Mouse (Mus musculus): ENCODE data around the gene Hist2h4. TPM values are rescaled to one million over a fixed set of nuclear protein-coding genes. Genes with fewer than 3 reads are reported as not detected.
"Not testable (repeated sequence)": the region's sequence is repeated elsewhere in the genome, so short reads cannot be mapped to it uniquely, and the experiment has no call there.

The Hist2h4 gene
- polyA plus RNA-seq, 1 experiment, result 101 TPM

DNA sequence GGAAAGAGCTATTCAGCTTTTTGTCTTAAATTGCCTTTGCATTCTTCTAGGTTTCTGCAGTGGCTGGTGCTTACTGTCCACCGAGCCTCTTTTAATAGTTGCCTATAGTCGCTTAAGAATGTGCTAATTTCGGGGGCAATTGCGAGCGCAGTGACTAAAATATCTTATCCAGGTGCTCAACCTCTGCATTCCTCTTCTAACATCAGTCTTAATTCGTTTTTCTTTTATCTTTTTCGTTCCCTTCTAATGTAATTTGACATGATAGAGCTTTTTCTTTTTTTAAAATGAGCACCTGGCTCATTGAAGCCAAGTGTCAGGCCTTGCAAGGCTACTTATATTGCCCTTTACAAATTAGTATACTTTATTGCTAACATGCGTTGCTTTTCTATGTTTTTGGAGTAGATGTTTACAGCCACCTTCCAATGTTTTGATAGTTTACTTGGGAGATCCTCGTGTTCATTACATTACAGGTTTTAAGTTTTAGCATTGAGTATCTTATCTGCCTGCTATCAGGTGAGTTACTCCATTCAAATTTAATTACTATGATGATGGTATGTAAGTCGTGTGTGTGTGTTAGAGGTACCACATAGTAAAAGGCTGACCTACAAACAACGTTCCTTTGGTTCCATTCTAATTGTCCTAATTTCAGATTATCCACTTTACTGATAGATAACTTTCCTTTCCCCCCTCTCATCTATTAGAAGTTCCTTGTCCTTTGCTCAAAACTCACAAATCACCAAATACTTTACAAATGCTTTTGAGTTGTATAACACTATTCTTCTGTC, 15.6 kb downstream of the Hist2h4 start:
- peak overlapping the region; percentile 52 for H3K27ac ChIP-seq (ENCODE audit: control insufficient read depth, insufficient read depth, low read length)
- TF ChIP-seq POLR2A (IDR thresholded peaks at IDR 0.05; ENCODE audit: control insufficient read depth, extremely low read depth, insufficient read depth, low read length, poor library complexity) (no peak), CTCF (IDR thresholded peaks at IDR 0.05; ENCODE audit: borderline replicate concordance, control insufficient read depth, extremely low read depth, insufficient read depth, low read length, poor library complexity) (no peak)
- H3K4me1 ChIP-seq (replicated peaks; ENCODE audit: control insufficient read depth, insufficient read depth, low read length), result peaks cover 20% of the 10 kb centered on the region
- 17% methylated on average over 11 of the region's 11 CpGs for WGBS
- H3K36me3 ChIP-seq (ENCODE audit: control insufficient read depth, insufficient read depth, low read length), result no peaks in the 10 kb centered on the region
- DNase-seq, result no peak
- peak overlapping the region; percentile 34 for H3K4me3 ChIP-seq (ENCODE audit: control insufficient read depth, insufficient read depth, low read length)
- no peaks in the 10 kb centered on the region for H3K27me3 ChIP-seq (ENCODE audit: control insufficient read depth, insufficient read depth, low read length)

DNA sequence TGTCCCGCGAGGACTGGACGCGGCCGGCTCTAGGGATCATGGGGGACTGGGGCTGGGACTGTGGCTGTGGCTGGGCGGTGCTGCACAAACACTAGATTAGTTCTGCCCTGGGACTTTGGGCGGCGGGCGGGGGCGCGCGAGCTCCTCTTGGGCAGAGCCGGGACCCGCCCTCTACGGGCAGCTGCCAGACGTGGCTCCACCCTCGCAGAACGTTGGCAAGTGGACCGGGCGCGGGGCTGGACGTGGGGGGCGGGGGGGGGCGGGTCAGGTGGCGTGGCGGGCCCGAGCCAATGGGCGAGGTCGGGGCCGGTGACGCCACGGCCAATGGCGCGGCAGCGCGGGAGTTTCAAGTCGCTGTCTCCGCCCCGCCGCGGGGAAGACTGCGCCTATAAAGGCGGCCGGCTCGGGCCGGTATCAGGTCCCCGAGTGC, 16.7 kb downstream of the Hist2h4 start, which contains the start of gene Hist2h3c1:
Gene Hist2h3c1 (plus strand): TSS at position 259 of the 430 bp plus-strand sequence.
- H3K4me1 ChIP-seq (replicated peaks; ENCODE audit: control insufficient read depth, insufficient read depth, low read length), result peaks cover 24% of the 10 kb centered on the region
- WGBS, result under 1% methylated on average over 16 of the region's 47 CpGs
- not testable (repeated sequence) for H3K27me3 ChIP-seq (ENCODE audit: control insufficient read depth, insufficient read depth, low read length); DNase-seq; H3K36me3 ChIP-seq (ENCODE audit: control insufficient read depth, insufficient read depth, low read length)
- H3K27ac ChIP-seq (ENCODE audit: control insufficient read depth, insufficient read depth, low read length), result peak within 1 kb of the TSS; percentile 94
- peak within 1 kb of the TSS; percentile 67 for H3K4me3 ChIP-seq (ENCODE audit: control insufficient read depth, insufficient read depth, low read length)

DNA sequence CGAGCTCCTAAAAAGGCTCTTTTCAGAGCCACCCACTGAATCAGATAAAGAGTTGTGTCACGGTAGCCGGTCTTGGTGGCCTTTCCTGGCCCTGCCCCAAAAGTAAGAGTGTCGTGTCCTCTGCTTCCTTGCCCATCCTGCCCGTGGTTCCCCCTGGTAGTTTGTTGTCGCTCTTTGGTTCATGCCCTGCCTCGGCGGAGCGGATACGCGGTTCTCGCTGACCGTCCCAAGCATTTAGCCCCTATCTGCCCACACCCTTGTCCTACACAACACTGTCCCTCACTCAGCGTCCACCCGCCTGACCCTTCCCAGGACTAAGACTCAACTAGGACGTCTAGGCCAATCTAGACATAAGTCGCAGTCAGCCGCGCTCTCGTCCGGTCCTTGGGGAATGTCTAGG, 17.1 kb downstream of the Hist2h4 start:
- 0% methylated on average over 10 of the region's 21 CpGs for WGBS

DNA sequence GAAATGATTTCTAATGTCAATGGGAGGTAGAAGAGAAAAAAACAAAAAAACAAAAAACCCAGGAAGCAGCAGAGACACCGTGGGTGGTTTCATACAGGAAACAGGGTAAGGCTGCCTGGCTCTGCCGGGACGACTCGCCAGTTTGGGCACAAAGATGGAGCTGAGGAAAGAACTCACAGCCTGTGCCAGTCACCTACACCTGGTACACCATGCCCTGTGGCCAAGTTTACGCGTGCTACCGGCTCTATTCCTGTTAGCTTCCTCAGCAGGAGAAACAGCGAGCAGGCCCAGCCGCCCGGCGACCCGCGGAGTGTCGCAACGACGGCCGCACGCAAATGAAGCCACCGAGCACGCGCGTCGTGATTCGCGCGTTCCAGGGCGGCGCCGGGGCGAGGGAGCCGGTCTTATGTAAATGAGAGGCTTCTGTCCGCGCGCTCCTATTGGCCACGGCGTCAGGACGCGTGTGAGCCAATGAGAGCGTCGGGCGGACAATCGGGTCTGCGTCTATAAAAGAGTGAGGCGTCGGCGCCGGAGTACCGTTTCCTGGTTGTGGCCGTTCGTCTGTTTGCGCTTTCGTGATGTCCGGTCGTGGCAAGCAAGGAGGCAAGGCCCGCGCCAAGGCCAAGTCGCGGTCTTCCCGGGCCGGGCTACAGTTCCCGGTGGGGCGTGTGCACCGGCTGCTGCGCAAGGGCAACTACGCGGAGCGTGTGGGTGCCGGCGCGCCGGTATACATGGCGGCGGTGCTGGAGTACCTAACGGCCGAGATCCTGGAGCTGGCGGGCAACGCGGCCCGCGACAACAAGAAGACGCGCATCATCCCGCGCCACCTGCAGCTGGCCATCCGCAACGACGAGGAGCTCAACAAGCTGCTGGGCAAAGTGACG, 17.9 kb downstream of the Hist2h4 start, which contains the start of gene Hist2h2aa1:
Gene Hist2h2aa1 (plus strand): TSS at position 495 of the 884 bp plus-strand sequence.
- peak; percentile 84 for DNase-seq
- H3K27me3 ChIP-seq (ENCODE audit: control insufficient read depth, insufficient read depth, low read length), result not testable (repeated sequence)
- WGBS, result 0% methylated on average over 32 of the region's 88 CpGs

More for the DNA sequence above, 17.1 kb downstream of the Hist2h4 start:
- H3K27me3 ChIP-seq (ENCODE audit: control insufficient read depth, insufficient read depth, low read length); DNase-seq; H3K36me3 ChIP-seq (ENCODE audit: control insufficient read depth, insufficient read depth, low read length): not testable (repeated sequence)
- Histone ChIP-seq H3K27ac (ENCODE audit: control insufficient read depth, insufficient read depth, low read length) (peak overlapping the region; percentile 94), H3K4me1 (replicated peaks; ENCODE audit: control insufficient read depth, insufficient read depth, low read length) (peaks cover 23% of the 10 kb centered on the region), H3K4me3 (ENCODE audit: control insufficient read depth, insufficient read depth, low read length) (peak overlapping the region; percentile 67)

DNA sequence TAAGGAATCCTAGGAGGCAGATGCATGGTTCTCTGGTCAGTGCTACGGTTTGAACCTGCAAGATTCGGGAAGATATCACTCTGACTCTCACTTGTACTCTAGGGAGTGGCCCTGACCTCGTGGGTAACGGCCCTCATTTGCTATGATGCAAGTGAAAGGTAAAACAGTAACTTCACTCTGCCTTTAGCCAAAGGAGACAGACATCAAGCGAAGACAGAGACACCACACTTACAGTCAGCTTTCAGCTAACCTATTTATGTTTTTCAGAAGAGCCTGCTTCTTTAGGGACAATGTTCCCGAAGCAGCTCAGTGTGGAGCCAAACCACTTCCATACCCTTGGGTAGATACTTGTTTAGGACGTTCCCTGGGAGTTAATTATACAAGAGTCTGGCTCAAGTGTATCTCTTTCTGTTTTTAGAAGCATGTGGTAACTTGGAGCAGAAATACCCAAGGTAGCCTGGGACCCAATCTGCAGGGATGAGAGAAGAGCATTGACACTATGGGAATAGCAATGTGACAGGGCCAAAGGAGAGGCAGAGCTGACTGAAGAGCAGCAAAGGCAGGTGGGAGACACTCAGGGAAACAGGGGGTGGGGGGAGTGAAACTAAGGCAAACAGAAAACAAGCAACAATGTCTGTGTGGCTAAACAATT, 19.1 kb downstream of the Hist2h4 start:
- WGBS, result 80% methylated on average over 7 of the region's 7 CpGs
- H3K36me3 ChIP-seq (ENCODE audit: control insufficient read depth, insufficient read depth, low read length), result no peaks in the 10 kb centered on the region
- TF ChIP-seq CTCF (IDR thresholded peaks at IDR 0.05; ENCODE audit: borderline replicate concordance, control insufficient read depth, extremely low read depth, insufficient read depth, low read length, poor library complexity) (no peak), POLR2A (IDR thresholded peaks at IDR 0.05; ENCODE audit: control insufficient read depth, extremely low read depth, insufficient read depth, low read length, poor library complexity) (no peak)
- peak overlapping the region; percentile 97 for H3K27ac ChIP-seq (ENCODE audit: control insufficient read depth, insufficient read depth, low read length)
- no peaks in the 10 kb centered on the region for H3K27me3 ChIP-seq (ENCODE audit: control insufficient read depth, insufficient read depth, low read length)
- no peak for DNase-seq
- H3K4me1 ChIP-seq (replicated peaks; ENCODE audit: control insufficient read depth, insufficient read depth, low read length), result peaks cover 16% of the 10 kb centered on the region
- H3K4me3 ChIP-seq (ENCODE audit: control insufficient read depth, insufficient read depth, low read length), result peak overlapping the region; percentile 5; the same call in 1 of the 2 replicates

More for the DNA sequence above, 17.9 kb downstream of the Hist2h4 start, which contains the start of gene Hist2h2aa1:
- peak within 1 kb of the TSS; percentile 97 for H3K27ac ChIP-seq (ENCODE audit: control insufficient read depth, insufficient read depth, low read length)
- H3K36me3 ChIP-seq (ENCODE audit: control insufficient read depth, insufficient read depth, low read length), result not testable (repeated sequence)
- peak; percentile 85 for TF ChIP-seq POLR2A (IDR thresholded peaks at IDR 0.05; ENCODE audit: control insufficient read depth, extremely low read depth, insufficient read depth, low read length, poor library complexity)
- H3K4me1 ChIP-seq (replicated peaks; ENCODE audit: control insufficient read depth, insufficient read depth, low read length), result peaks cover 18% of the 10 kb centered on the region
- H3K4me3 ChIP-seq (ENCODE audit: control insufficient read depth, insufficient read depth, low read length), result peak within 1 kb of the TSS; percentile 67

DNA sequence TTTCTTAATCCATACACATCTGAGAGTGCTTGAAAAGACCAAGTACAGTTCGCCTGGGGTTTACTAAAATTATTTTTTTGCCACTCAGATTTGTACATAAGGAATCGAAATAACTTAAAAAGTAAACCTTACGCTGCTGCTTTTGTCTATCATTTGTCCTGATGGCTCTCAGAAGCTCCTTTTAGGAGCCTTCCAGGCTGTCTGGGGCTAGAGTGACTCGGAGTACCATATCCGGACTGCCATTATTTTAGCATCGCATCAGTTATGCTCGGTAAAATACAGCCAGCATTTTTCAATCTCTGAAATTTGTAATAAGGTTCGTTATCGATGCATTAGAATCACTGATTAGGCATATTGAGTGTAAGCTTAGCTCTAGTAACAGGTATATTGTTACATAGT, 22.3 kb downstream of the Hist2h4 start:
- H3K27me3 ChIP-seq (ENCODE audit: control insufficient read depth, insufficient read depth, low read length), result no peaks in the 10 kb centered on the region
- H3K36me3 ChIP-seq (ENCODE audit: control insufficient read depth, insufficient read depth, low read length), result no peaks in the 10 kb centered on the region
- DNase-seq, result no peak
- TF ChIP-seq POLR2A (IDR thresholded peaks at IDR 0.05; ENCODE audit: control insufficient read depth, extremely low read depth, insufficient read depth, low read length, poor library complexity), result no peak
- TF ChIP-seq CTCF (IDR thresholded peaks at IDR 0.05; ENCODE audit: borderline replicate concordance, control insufficient read depth, extremely low read depth, insufficient read depth, low read length, poor library complexity), result no peak
- H3K4me1 ChIP-seq (replicated peaks; ENCODE audit: control insufficient read depth, insufficient read depth, low read length), result peaks cover 13% of the 10 kb centered on the region
- WGBS, result 91% methylated on average over 9 of the region's 9 CpGs
- H3K27ac ChIP-seq (ENCODE audit: control insufficient read depth, insufficient read depth, low read length), result peak overlapping the region; percentile 66; the same call in 1 of the 2 replicates
- no peak overlapping the region for H3K4me3 ChIP-seq (ENCODE audit: control insufficient read depth, insufficient read depth, low read length)

Data from thymus, adult 2 months (tissue).